Mouse (Mus musculus) kidney, adult 8-10 months (tissue): Measurements from ENCODE around the gene Abca7.
A peak's percentile ranks its signal among the peaks of the same experiment; 100 is the strongest.

Experiments used
- DNase-seq, 2 experiments: peaks; one replicate each; pipeline ENCODE4 v3.0.0; 2022

Abca7 gene

DNA sequence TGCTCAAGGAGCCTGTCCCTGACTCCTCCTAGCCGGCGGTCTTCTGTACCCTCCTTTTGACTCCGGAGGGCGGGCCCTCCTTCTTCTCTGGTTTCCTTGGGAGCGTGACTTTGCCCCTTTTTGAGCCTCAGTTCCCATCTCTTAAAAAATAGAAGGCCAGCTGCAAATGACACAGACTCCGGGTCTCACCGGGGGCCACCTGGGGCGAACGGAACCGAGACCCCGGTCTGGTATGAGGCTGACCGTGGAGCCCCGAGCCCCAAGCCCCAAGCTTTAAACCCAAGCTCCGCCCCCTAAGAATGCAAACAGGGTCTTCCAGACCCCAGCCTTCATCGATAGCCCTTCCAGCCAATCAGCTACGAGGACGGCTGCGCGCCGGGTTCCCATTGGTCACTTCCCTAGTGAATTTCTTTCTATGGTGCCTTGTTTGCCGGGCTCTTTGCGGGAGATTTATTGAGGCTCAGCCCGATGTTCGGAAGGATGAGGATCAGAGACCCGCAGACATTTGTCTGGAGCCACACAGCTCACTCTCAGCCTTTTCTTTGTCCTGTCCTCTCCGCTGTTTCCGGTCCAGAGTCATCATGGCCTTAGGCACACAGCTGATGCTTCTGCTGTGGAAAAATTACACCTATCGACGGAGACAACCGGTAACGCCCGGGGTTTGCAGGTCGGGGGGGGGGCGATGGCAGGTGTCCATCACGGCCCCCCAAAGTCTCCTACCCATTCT is 903 bp downstream of the Abca7 start:
- DNase-seq: peak in 1 of 2 experiments; percentile 52

DNA sequence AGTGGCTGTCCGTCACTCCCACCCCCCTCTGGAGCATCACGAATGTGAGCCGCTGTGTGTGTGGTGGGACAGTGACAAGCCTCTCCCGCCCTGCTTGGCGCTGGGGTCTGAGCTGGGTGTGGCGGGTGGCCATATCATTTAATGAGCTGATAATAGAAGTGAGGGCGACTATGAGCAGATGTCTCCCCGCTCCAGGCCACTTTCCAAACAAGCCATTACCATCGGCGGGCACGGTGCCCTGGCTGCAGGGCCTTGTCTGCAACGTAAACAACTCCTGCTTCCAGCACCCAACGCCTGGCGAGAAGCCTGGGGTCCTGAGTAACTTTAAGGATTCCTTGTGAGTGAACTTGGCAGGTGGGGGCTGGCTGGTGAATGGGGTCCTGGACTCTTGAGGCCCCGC is 1.5 kb downstream of the Abca7 start:
- no peak for DNase-seq

DNA sequence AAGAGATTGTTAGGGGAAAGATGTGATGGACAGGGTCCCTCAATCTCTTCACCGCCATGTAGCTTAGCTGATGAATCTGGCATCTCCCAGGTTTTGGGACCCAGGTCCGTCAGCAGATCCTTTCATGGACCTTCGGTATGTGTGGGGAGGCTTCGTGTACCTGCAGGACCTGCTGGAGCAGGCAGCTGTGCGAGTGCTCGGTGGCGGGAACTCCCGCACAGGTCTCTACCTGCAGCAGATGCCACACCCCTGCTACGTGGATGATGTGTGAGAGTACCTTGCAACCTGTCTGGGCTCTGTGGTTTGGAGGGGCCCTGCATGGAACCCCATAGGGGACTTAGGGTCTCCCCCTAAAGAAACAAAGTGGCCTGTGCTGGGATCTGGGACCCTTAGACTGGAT is 5.7 kb downstream of the Abca7 start:
- no peak for DNase-seq

DNA sequence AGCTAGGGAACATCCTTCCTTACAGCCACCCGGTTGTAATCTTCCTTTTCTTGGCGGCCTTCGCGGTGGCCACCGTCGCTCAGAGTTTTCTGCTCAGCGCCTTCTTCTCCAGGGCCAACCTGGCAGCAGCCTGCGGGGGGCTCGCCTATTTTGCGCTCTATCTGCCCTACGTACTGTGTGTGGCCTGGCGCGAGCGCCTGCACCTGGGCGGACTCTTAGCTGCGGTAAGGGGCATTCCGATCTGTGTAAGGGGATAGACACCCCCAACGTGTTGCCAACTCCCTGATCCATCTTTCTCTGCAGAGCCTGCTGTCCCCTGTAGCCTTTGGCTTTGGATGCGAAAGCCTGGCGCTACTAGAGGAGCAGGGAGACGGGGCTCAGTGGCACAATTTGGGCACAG is 6.5 kb downstream of the Abca7 start:
- DNase-seq: no peak

DNA sequence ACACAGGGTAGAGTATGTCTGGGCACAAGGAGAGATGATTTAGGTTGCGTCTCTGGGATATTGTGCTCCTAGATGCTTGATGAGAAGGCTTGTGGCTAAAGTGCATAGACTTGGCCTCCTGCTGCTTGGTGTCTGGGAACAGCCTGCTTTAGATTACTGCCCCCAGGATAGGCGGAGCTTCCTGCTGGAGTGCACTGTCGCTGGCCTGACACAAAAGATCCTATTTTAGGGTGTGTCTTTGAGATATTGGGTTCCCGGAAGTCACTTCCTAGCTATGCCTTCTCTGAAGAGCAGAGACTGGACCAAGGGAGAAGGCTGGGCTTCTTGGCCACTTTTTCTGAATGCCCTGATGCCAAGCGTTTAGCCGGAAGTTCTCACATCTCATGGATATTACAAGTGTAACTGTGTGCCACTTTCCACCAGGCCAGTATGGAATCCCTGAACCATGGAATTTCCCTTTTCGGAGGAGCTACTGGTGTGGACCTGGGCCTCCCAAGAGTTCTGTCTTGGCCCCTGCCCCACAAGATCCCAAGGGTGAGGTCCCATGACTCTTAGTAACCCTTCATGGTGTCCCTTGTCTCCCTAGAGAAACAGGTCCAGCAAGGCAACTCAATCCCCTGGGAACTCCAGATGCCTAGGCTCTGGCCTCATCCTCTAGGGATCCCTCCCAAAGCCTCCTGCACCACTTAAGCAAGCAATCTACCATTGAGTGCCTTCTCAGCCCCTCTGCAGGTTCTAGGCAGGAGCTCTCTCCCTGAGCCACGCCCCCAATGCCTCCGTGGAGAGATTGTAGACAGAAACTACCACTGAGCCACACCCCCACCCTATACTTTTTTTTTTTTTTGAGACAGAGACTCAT is 7.3 kb downstream of the Abca7 start:
- DNase-seq: no peak

DNA sequence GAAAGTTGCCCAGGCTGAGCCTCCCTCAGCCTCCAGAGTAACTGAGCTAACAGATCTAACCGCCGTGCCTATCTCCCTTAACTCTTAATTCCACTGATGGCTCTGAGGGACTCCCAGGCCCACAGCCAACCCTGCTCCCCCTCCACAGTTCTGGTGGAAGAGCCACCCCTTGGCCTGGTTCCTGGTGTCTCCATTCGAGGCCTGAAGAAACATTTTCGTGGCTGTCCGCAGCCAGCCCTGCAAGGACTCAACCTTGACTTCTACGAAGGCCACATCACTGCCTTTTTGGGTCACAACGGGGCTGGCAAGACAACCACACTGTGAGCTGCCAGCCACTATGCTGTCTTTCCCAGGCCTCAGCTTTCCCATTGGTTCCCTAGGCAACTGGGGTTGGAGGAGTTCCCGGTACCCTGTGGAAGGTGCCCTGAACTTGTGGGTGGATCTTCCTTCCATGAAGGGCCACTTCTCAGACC is 8.0 kb downstream of the Abca7 start:
- no peak for DNase-seq

DNA sequence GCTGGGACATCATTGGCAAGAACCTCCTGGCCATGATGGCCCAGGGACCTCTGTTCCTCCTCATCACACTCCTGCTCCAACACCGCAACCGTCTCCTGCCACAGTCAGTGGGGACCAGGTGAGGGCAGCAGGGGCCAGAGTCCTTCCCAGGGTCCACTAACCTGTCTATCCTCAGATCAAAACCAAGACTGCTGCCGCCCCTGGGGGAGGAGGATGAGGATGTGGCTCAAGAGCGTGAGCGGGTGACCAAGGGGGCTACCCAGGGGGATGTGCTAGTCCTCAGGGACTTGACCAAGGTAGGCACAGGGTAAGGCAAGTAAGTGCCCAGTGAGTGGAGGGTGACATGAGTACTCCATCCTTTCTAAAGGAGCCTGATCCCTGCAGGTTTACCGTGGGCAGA is 15.4 kb downstream of the Abca7 start:
- no peak for DNase-seq

DNA sequence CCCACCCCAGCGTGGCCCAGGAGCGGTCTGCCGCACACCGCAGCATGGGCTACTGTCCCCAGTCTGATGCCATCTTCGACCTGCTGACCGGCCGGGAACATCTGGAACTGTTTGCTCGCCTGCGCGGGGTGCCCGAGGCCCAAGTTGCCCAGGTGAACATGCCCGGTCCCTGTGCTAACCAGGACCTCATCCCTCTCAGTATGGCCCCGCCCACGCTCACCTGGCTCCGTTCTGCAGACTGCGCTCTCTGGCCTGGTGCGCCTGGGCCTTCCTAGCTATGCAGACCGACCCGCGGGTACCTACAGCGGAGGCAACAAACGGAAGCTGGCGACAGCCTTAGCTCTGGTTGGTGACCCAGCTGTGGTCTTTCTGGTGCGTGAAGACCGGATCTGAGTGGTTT is 17.3 kb downstream of the Abca7 start:
- DNase-seq: no peak

DNA sequence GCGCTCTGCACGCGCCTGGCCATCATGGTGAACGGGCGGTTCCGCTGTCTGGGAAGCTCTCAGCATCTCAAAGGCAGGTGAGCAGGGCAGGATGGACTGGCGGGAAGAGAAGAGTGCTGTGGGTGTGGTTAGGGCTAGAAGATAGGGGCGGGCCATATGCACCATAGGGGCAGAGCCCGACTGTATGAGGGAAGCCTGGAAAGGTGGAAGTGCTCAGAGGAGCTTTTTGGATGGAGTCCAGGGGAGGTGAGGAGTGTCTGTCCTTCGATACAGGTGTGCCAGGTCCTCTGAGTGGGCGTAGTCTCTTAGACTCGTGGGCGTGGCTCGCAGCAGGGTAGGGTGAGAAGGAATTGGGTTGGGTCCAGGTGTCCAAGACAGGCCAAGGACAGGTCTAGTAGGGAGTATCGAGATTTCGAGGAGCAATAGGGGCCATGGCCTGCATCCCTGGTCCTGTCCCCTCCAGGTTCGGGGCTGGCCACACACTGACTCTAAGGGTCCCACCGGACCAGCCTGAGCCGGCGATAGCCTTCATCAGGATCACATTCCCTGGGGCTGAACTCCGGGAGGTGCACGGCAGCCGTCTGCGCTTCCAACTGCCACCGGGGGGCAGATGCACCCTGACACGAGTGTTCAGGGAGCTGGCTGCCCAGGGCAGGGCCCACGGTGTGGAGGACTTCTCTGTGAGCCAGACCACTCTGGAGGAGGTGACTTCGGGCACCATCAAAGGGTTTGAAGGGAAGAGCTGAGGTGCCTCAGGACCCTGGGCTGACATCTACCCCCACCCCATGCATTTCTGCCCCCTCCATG is 18.4 kb downstream of the Abca7 start:
- no peak for DNase-seq

DNA sequence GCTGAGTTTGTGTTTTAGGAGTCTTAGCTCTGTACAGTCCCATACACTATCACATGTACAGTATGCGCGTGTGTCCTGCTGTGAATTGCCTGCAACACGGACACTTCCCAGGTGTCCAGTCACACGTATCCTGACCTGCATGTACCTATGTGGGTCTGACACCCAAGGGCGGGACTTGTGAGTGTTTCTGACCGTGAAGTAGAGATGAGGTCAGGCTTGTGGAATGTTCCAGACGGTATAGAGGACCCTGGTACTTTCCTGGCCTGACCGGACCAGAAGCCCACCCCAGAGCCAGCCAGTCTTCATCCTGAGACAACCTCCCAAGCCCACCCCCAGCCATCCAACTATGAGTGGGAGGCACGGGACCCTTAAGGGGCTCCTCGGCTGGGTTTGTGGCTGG is 19.3 kb downstream of the Abca7 start:
- no peak for DNase-seq

DNA sequence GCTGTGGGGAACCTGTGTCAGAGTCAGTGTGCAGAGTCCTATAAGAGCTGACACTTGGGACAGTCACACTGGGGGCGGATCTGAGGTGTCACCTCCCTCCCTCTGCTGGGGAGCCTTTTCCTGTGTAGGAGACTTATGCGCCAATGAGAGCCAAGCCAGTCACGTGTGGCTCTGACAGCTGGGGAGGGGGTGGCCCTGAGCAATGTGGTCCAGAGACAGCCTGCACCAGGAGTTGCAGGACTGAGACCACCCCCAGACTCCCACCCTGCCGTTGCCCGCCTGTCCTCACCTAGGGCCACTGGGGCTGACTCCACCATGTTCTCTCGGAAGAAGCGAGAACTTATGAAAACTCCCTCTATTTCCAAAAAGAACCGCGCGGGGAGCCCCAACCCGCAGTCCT is 20.2 kb downstream of the Abca7 start, which contains the start of gene Arhgap45:
Gene Arhgap45 (plus strand): TSS at position 143 of the 400 bp plus-strand sequence.
- DNase-seq: no peak

DNA sequence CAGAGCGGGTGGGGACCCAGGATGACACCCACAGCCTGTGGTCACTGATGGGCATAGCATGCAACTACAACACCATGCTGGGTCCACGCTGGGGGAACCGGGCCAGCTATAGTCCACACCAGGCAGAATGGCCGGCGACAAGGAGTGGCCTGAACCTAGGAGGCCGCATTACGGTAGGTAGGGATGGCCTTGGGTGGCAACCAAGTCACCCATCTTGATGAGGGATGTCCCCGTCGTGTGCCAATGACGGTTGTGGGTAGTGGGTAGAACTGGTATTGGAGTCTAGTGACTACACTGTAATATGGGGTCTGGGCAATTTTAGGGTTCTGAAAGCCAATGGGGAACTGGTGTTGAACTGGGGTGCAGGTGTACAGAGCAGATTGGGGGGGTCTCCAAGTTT is 20.6 kb downstream of the Abca7 start:
- no peak for DNase-seq

DNA sequence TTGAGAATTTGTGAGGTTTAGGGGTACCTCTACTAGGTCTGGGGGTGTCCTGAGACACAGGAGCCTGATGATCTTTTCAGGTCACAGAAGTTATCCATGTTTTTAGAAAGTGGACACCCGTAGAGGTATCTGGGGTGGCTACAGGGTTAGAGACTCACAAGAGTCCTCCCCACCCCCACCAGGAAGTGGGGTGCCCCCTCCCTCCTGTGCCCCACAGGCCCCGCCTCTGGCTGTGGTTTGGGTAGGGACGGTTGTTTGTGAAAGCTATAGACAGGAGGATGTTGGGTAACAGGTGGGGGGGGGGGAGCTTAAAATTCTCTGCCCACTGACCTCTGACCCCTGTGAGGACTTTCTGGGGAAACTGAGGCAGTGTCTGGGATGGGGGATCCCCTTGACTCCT is 21.1 kb downstream of the Abca7 start:
- DNase-seq: no peak

DNA sequence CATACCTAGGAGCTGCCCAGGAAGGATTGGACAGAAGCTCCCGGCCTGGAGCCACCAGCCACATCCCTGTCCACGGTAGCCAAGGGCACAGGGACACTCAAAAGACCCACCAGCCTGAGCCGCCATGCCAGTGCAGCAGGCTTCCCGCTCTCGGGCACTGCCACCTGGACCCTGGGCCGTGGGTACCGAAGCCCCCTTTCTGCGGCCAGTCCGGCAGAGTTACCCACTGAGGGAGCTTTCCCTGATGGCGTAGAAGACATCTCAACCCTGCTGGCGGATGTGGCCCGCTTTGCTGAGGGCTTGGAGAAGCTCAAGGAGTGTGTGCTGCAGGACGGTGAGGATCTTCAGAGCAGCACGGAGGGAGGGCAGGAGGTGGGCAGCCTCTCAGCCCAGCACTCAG is 21.5 kb downstream of the Abca7 start:
- DNase-seq: no peak

DNA sequence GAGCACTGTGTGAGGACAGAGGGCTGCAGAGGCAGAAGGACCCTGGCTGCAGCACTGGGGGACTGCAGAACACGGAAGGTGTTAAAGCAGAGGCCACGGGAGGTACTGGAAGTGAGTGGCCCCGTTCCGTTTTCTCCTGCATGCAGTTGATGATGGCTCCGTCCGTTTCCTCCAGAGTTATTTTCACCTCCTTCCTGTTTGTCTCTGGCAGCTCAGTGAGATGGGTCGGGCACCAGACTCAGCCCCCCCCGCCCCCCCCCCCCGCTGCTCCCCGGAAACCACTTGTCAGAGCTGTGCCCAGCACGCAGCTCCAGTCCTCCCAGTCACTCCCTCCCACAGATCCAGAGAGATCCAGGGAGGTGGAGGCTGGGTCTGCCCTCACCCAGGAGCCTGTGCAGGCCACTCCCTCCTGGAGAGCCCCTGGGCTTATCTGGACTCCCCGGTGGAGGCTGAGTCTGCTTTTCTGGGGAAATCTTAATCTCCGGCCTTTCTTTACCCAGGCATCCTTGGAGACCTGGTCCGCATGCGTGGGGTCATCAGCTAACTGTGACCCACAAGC is 22.5 kb downstream of the Abca7 start:
- no peak for DNase-seq

DNA sequence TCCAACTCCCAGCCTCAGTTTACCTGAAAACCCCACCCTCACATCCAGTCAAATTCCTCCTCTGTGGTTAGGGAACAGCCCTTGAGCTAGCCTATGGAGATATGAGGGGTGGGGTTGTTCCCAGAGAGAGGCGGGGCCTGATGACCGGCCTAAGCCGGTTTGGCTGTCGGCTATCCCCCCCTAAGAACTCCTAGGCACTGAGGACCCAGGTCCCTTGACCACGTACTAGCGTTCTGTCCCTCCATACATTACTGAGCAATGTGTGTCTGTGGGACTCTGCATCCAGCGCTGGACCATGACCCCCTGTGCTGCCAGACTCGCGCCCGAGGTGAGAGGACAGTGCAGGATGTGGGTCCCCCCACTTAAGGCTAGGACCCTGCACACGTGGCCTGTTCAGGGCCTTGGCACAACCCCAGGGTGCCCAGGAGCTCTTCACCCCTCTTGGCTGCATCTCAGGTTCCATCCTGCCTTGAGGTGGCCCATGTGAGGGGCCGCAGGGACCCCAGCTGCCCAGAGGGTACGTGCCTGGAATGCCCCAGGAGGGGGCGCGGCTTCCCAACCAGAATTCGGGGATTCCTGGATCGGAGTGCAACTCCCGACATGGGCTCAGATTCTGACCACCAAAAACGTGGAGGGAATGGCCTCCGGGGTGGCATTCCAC is 23.3 kb downstream of the Abca7 start:
- DNase-seq: no peak

DNA sequence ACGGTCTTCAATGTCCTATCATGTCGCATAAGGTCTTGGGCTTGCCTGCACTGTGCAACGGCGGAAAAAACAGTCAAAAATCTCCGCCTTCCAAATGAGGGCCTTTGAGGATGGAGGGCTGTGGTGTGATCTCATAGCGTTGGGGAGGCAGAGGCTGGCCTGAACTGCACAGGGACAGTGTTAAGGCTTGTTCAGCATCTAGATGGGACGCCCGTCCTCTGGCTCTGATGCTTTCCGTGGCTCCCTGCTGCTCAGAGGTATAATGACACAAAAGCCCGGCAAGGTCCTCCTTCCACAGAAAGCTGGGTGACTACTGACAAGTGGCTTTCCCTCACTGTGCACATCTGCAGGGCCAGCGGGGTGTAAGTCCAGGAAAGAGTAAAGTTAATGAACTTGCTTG is 23.9 kb downstream of the Abca7 start:
- DNase-seq: no peak

DNA sequence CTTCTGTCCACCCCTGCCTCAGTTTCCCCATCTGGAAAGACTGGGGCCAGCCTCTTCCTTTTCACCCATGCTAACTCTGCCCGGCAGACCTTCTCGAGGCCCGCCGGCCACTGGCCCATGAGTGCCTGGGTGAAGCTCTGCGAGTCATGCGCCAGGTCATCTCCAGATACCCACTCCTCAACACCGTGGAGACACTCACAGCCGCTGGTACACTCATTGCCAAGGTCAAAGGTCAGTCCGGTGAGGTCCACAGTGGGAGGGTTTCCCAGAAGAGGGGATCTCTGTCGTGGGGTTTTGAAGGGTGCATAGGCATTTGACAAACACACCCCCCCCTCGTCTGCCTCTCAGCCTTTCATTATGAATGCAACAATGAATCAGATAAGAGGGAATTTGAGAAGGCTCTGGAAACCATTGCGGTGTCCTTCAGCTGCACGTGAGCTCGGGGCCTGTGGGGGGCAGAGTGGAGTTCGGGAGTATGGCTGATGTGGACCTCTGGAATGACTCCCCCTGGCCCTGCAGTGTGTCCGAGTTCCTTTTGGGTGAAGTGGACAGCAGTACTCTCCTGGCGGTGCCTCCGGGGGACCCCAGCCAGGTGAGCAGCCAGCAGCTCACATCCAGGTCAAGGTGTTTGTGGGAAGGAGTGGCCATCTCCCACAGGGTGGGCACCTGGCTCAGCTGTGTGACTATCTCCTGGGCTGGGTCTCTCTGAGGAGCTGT is 24.5 kb downstream of the Abca7 start:
- DNase-seq: no peak

DNA sequence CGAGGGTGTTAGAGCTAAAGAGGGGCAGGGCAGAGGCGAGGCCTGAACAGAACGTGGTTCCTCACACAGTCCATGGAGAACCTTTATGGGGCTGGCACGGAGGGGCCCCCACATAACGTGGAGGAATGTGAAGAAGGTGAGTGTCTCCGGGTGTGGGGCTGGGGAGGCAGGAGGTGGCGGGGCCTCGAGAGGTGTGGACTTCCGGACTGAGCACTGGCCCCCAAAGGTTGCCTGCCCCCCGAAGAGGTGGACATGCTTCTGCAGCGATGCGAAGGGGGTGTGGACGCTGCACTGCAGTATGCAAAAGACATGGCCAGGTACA is 25.0 kb downstream of the Abca7 start:
- no peak for DNase-seq

DNA sequence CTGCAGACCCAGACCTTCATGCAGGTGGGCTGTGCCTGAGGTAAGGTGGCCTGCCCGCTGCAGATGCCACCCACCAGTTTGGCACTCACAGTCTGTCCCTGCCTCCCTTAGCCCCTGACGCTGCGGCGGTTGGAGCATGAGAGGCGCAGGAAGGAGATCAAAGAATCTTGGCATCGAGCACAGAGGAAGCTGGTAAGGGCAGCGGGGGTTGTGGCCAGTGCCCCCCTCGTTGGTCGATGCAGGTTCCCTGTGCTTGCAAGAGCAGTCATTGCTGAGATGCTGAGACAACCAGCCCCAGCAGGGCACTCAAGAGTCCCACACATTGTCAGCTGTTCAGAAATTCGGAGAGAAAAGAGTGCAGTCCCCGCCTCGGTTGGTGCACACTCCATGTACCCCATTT is 25.9 kb downstream of the Abca7 start:
- DNase-seq: no peak

DNA sequence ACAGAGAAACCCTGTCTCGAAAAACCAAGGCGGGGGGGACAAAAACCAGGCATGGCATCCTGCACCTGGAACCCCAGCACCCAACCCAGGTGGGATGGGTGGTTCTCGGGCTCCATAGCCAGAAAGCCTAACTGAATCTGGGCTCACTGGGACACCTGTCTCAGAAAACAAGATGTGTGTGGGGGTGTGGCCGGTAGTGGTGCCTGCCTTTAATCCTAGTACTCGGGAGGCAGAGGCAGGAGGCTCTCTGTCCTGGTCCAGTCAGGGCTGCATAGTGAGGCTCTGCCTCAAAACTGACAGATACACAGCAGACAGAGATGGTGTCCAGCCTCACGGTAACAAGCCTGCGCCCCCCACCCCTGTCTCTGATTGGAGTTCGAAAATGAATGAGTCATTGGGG is 26.5 kb downstream of the Abca7 start:
- no peak for DNase-seq

DNA sequence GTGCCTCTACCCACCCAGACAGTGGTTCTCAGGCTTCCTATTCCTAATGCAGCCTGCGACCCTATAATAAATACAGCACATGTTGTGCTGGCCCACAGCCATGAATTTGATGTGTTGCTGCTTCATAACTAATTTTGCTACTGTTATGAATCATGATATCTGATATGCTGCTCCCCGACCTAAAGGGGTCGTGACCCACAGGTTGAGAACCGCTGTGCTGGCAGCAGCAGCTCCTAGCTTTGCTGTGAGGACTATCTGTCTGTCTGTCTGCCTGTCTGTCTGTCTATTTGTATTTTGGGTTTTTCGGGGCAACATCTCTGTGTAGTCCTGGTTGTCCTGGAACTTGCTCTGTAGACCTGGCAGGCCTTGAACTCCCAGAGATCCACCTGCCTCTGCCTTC is 27.5 kb downstream of the Abca7 start:
- DNase-seq: no peak
